Mouse (Mus musculus): ENCODE measurements around the gene Cyp2d40. TPM values are rescaled to one million over a fixed set of nuclear protein-coding genes. Genes with fewer than 3 reads are reported as not detected.

Cyp2d40 gene
- total and polyA plus RNA-seq, 2 experiments from 2014 or later: not detected

DNA sequence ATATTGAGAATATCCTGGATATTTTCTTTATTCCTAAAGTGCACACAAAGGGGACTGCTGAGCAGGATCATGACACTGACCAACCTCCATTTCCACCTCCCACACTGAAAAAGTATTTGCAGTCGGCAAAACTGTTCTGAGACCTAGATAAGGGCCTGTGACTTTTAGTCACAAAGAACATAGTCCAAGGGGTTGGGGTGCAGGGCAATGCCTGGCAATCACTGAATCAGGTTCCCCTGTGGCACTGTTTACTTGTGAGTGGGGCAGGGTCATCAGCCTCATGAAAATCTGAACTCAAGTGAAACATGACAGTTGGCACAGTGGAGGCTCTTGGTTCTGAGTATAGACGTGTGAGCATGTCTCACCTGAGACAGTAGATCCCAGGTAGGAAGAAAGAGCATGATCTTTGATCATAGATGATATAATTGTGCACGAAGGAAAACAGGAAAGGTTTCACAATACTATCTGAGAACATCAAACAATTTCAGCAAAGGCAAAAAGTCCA lies 32.0 kb upstream of the Cyp2d40 start:
- Histone ChIP-seq H3K4me3 (ENCODE audit: low read depth, low read length) (no peak overlapping the region), H3K27ac (ENCODE audit: low read depth) (no peak overlapping the region), H3K9me3 (replicated peaks; ENCODE audit: control insufficient read depth, low read length) (no peaks in the 10 kb centered on the region), H3K4me2 (ENCODE audit: low read depth, low read length) (no peak overlapping the region), H3K36me3 (replicated peaks; ENCODE audit: control insufficient read depth, insufficient read depth, low read length) (no peaks in the 10 kb centered on the region), H3K4me1 (ENCODE audit: control insufficient read depth, insufficient read depth) (no peaks in the 10 kb centered on the region), H3K27me3 (ENCODE audit: control insufficient read depth, insufficient read depth, low read length) (no peaks in the 10 kb centered on the region), H3K9ac (replicated peaks; ENCODE audit: low read depth, low read length) (no peak overlapping the region)
- DNase-seq (ENCODE audit: low spot score) (no peak), ATAC-seq (ENCODE audit: insufficient read depth, low read depth) (no peak)
- 61% methylated on average over 3 of the region's 3 CpGs for WGBS
- no peak for TF ChIP-seq EP300 (IDR thresholded peaks at IDR 0.05; ENCODE audit: low read depth)
- no peak for TF ChIP-seq CTCF (IDR thresholded peaks at IDR 0.05; ENCODE audit: low read depth)

DNA sequence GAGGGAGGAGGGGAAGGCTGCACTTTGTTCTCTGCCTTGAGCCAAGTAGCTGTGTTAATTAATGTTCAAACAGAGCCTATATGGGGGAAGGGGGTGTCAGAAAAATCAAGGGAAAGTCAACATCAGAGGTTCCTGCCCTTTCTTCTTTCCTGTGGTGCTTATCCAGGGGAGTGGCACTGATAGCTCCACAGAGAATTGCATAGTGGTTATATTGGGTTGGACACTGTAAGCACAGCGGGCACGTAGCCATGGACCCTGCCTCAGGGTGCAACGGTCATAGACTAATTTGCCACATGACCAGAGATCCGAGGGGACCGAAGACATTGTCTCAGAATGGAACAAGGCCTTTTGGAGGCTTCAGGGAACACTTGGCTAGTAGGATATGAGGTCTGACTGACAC lies 30.3 kb upstream of the Cyp2d40 start, which contains the start of gene Cyp2d26:
Cyp2d26 (minus strand) TSS at position 18 of the 400 bp plus-strand sequence.
- no peak within 1 kb of the TSS for H3K9ac ChIP-seq (replicated peaks; ENCODE audit: low read depth, low read length)
- H3K4me2 ChIP-seq (ENCODE audit: low read depth, low read length): no peak within 1 kb of the TSS
- no peak for TF ChIP-seq EP300 (IDR thresholded peaks at IDR 0.05; ENCODE audit: low read depth)
- no peaks in the 10 kb centered on the region for H3K9me3 ChIP-seq (replicated peaks; ENCODE audit: control insufficient read depth, low read length)
- no peak for DNase-seq (ENCODE audit: low spot score)
- 80% methylated on average over 5 of the region's 5 CpGs for WGBS
- no peaks in the 10 kb centered on the region for H3K36me3 ChIP-seq (replicated peaks; ENCODE audit: control insufficient read depth, insufficient read depth, low read length)
- ATAC-seq (ENCODE audit: insufficient read depth, low read depth): no peak
- no peaks in the 10 kb centered on the region for H3K4me1 ChIP-seq (ENCODE audit: control insufficient read depth, insufficient read depth)
- no peaks in the 10 kb centered on the region for H3K27me3 ChIP-seq (ENCODE audit: control insufficient read depth, insufficient read depth, low read length)
- no peak within 1 kb of the TSS for H3K27ac ChIP-seq (ENCODE audit: low read depth)
- H3K4me3 ChIP-seq (ENCODE audit: low read depth, low read length): no peak within 1 kb of the TSS

DNA sequence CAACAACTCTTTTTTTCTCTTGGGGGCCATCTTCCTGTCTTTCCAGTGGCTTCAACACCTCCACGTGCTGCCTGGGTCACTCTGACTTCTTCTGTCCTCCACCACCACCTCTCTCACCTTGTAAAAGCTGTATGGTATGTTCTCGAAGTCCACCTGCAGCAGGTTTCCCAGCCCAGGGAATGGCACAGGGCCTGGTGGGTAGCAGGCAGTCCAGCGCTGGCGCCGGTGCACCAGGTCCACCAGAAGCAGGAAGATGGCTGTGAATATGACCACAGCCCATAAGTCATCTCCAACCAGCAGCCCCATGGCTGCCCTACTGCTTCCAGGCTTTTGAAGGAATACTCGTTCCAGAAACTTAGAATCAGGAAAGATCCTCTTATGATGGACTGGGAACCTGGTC lies 29.9 kb upstream of the Cyp2d40 start:
- DNase-seq (ENCODE audit: low spot score): no peak
- Histone ChIP-seq H3K27ac (ENCODE audit: low read depth) (no peak overlapping the region), H3K27me3 (ENCODE audit: control insufficient read depth, insufficient read depth, low read length) (no peaks in the 10 kb centered on the region)

DNA sequence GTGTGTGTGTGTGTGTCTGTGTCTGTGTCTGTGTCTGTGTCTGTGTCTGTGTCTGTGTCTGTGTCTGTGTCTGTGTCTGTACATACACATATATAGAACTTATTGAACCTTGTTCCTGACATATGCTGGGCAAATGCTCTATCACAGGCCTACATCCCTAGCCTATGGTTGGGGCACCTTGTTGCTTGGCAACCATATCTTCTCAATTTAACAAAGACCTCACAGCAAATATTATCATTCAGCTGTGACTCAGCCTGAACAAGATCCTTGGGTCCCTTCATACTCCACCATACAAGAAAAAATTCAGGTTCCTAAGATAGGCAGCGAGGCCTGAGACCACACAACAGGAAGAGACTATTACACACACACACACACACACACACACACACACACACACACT lies 29.5 kb upstream of the Cyp2d40 start:
- Histone ChIP-seq H3K9me3 (replicated peaks; ENCODE audit: control insufficient read depth, low read length) (no peaks in the 10 kb centered on the region), H3K4me3 (ENCODE audit: low read depth, low read length) (no peak overlapping the region), H3K4me1 (ENCODE audit: control insufficient read depth, insufficient read depth) (no peaks in the 10 kb centered on the region), H3K27me3 (ENCODE audit: control insufficient read depth, insufficient read depth, low read length) (no peaks in the 10 kb centered on the region), H3K9ac (replicated peaks; ENCODE audit: low read depth, low read length) (no peak overlapping the region), H3K36me3 (replicated peaks; ENCODE audit: control insufficient read depth, insufficient read depth, low read length) (no peaks in the 10 kb centered on the region), H3K27ac (ENCODE audit: low read depth) (no peak overlapping the region), H3K4me2 (ENCODE audit: low read depth, low read length) (no peak overlapping the region)
- no peak for TF ChIP-seq CTCF (IDR thresholded peaks at IDR 0.05; ENCODE audit: low read depth)
- ATAC-seq (ENCODE audit: insufficient read depth, low read depth) (no peak), DNase-seq (ENCODE audit: low spot score) (no peak)
- WGBS: 63% methylated on average over 1 of the region's 1 CpGs

More for the DNA sequence above, 29.9 kb upstream of the Cyp2d40 start:
- H3K9ac ChIP-seq (replicated peaks; ENCODE audit: low read depth, low read length): no peak overlapping the region
- H3K36me3 ChIP-seq (replicated peaks; ENCODE audit: control insufficient read depth, insufficient read depth, low read length): no peaks in the 10 kb centered on the region
- no peak overlapping the region for H3K4me2 ChIP-seq (ENCODE audit: low read depth, low read length)
- no peaks in the 10 kb centered on the region for H3K4me1 ChIP-seq (ENCODE audit: control insufficient read depth, insufficient read depth)
- ATAC-seq (ENCODE audit: insufficient read depth, low read depth): no peak
- H3K9me3 ChIP-seq (replicated peaks; ENCODE audit: control insufficient read depth, low read length): no peaks in the 10 kb centered on the region
- TF ChIP-seq EP300 (IDR thresholded peaks at IDR 0.05; ENCODE audit: low read depth): no peak
- TF ChIP-seq CTCF (IDR thresholded peaks at IDR 0.05; ENCODE audit: low read depth): no peak
- WGBS: 78% methylated on average over 6 of the region's 6 CpGs
- no peak overlapping the region for H3K4me3 ChIP-seq (ENCODE audit: low read depth, low read length)

DNA sequence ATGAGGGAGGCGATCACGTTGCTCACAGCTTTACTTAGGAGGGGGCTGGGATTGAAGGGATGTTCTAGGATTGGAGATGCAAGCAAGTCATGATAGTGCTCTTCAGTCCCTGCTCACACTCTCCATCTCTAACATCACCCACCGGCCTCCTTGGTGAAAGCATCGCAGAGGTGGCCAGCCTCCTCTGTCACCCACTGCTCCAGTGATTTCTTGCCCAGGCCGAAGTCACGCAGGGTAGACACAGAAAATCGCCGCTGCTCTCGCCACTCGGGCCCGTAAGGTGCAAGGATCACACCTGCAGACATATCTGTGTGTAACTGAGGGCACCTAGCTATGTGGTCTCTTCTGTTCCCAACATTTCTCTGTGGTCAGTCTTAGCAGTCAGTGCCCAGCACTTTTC lies 28.6 kb upstream of the Cyp2d40 start:
- Histone ChIP-seq H3K27me3 (ENCODE audit: control insufficient read depth, insufficient read depth, low read length) (no peaks in the 10 kb centered on the region), H3K4me2 (ENCODE audit: low read depth, low read length) (no peak overlapping the region), H3K4me1 (ENCODE audit: control insufficient read depth, insufficient read depth) (no peaks in the 10 kb centered on the region), H3K9ac (replicated peaks; ENCODE audit: low read depth, low read length) (no peak overlapping the region), H3K4me3 (ENCODE audit: low read depth, low read length) (no peak overlapping the region), H3K27ac (ENCODE audit: low read depth) (no peak overlapping the region), H3K9me3 (replicated peaks; ENCODE audit: control insufficient read depth, low read length) (no peaks in the 10 kb centered on the region), H3K36me3 (replicated peaks; ENCODE audit: control insufficient read depth, insufficient read depth, low read length) (no peaks in the 10 kb centered on the region)
- DNase-seq (ENCODE audit: low spot score) (no peak), ATAC-seq (ENCODE audit: insufficient read depth, low read depth) (no peak)
- 86% methylated on average over 11 of the region's 11 CpGs for WGBS
- TF ChIP-seq CTCF (IDR thresholded peaks at IDR 0.05; ENCODE audit: low read depth): no peak
- TF ChIP-seq EP300 (IDR thresholded peaks at IDR 0.05; ENCODE audit: low read depth): no peak

DNA sequence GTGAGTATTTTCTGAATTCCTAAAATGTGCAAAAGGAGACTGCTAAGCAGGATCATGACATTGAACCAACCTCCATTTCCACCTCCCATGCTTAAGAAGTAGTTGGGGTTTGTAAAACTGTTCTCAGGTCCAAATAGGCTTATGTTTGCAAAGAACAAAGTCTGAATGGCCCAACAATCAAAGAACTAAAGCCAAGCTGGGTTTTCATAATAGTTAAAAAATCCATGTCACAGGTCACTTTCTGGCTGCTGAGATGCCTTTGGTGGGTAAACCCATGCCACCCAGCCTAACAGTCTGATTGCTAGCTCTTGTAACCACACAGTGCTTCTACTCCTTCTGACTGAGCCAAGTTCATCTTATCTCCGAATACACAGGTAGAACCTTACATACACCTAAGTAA lies 20.6 kb upstream of the Cyp2d40 start:
- DNase-seq (ENCODE audit: low spot score): no peak
- no peak for ATAC-seq (ENCODE audit: insufficient read depth, low read depth)
- 65% methylated on average over 1 of the region's 1 CpGs for WGBS
- H3K27me3 ChIP-seq (ENCODE audit: control insufficient read depth, insufficient read depth, low read length): no peaks in the 10 kb centered on the region
- H3K4me1 ChIP-seq (ENCODE audit: control insufficient read depth, insufficient read depth): no peaks in the 10 kb centered on the region
- TF ChIP-seq EP300 (IDR thresholded peaks at IDR 0.05; ENCODE audit: low read depth) (no peak), CTCF (IDR thresholded peaks at IDR 0.05; ENCODE audit: low read depth) (no peak)
- no peak overlapping the region for H3K4me3 ChIP-seq (ENCODE audit: low read depth, low read length)
- H3K36me3 ChIP-seq (replicated peaks; ENCODE audit: control insufficient read depth, insufficient read depth, low read length): no peaks in the 10 kb centered on the region
- H3K9me3 ChIP-seq (replicated peaks; ENCODE audit: control insufficient read depth, low read length): no peaks in the 10 kb centered on the region
- H3K9ac ChIP-seq (replicated peaks; ENCODE audit: low read depth, low read length): no peak overlapping the region
- H3K27ac ChIP-seq (ENCODE audit: low read depth): no peak overlapping the region
- no peak overlapping the region for H3K4me2 ChIP-seq (ENCODE audit: low read depth, low read length)

Measured in heart, postnatal 0 days (tissue).